Mouse (Mus musculus) lung, adult 2 months (tissue): ENCODE measurements at regions not wholly inside any gene's neighbourhood (a gene's known extent, or its start where the extent isn't known, plus 50 kb on each side); places are given as distances from the start of the nearest gene placed in this dataset.

ENCODE experiments used
- CTCF ChIP-seq: fragments of 200-500 bp; IDR thresholded peaks from 2 replicates; pipeline ENCODE4 v1.5.1; 2011; ENCODE audit warnings: mild to moderate bottlenecking, low read length, control low read depth; ENCODE audit not compliant: insufficient read depth
- POLR2A ChIP-seq: fragments of 200-500 bp; IDR thresholded peaks from 2 replicates; pipeline ENCODE4 v1.6.1; 2011; ENCODE audit warnings: low read depth, mild to moderate bottlenecking, control low read depth, low read length, borderline replicate concordance; ENCODE audit errors: extremely low read depth

DNA sequence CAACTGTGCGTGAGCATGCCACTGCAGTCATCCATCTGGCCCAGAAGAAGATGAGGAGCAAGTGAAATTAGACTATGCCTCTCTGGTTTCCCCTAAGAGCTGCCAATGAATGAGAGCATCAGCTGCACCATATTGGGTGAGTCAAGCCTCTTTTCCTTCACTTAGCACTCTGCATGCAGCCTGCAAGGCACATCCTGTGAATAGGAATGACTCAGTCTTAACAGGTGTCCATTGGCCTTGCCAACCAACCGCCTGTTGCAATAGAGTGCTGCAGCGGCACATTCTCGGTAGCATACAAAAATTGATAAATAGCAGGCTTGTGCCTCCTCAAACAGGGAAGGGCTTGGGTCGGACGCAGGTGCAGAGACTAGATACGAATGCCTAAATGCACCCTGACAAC is 808.7 kb downstream of the Gsdmc2 start:
- TF ChIP-seq POLR2A: no peak
- no peak for TF ChIP-seq CTCF
